Mouse (Mus musculus) spleen, embryonic (tissue): Measurements from ENCODE around the gene Ofd1.

Experiments
- CTCF ChIA-PET: fragments of 350-600 bp; sonication (Branson Sonifier 250); formaldehyde crosslinking; loops from one replicate; lab custom pipeline; 2022; lab: Charles Lee

Ofd1 gene

DNA sequence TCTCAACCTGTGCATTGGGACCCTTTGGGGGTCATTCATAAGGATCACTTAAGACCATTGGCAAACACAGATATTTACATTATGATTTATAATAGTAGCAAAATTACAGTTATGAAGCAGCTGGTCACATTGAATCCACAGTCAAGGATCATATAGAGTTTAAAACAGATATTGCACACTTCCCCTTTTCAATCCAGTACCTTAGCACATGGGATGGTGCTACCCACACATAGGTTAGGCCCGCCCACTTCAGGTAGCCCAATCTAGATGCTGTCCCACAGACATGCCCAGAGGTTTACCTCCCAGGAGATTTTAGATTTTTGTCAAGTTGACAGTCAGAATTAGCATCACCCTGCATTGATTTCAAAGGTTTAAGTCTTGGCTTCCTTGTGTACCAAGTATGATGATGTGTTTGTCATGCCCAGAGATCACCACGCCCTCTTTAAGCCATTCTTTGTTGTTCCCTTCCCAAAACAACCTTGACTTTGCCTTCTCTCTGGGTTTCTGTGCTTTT is 80.5 kb downstream of the Ofd1 start:
- CTCF ChIA-PET: no interaction called here

GRCm38 (mm10) chrX:166358955-166359354 is 81.5 kb downstream of the Ofd1 start:
- CTCF ChIA-PET: no interaction called here

GRCm38 (mm10) chrX:166356276-166356675 is 84.2 kb downstream of the Ofd1 start:
- CTCF ChIA-PET: no interaction called here

GRCm38 (mm10) chrX:166354913-166355312 is 85.6 kb downstream of the Ofd1 start:
- CTCF ChIA-PET: no interaction called here

GRCm38 (mm10) chrX:166353412-166353811 is 87.1 kb downstream of the Ofd1 start:
- CTCF ChIA-PET: no interaction called here

DNA sequence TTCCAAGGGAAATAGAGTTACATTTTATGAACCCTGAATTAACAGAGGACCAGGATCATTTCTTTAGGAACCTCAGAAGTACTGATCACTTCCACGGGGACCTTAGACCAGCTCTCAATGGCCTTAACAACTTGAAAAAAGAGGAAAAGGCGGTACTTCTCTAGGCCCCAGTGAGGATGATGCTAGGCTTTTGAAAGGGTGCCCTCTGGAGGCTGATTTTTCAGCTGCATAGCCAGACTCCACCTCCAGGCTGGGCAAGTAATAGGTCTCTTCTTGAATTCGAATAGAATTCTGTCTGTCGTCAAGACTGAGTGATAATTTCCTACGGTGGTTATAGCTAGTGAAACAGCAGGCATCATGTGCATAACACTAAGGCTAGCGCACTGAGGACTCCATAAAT is 88.7 kb downstream of the Ofd1 start:
- CTCF ChIA-PET: interaction anchor here (0.6 kb wide), 1 partner anchor 1022 kb away, joined by 4 read pairs; no protein-coding TSS in a partner anchor

DNA sequence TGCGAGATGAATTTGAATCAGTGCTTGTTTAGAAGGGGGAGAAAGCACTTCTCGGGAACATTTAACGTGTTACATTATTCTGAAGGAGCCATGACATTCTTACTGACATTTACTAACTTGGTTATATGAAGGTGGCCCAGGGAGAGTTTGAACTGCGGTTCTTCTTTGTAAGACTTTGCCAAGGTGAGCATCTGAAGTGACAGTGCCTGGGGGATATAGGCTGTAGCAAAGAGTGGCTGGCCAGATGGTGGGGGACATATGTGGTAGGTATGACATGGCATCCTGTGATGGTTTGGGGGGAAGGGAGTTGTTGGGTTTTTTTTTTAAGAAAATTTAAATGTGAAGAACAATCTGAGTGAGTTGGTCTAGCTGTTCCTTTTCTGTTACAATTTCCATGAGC is 91.9 kb downstream of the Ofd1 start:
- CTCF ChIA-PET: no interaction called here

DNA sequence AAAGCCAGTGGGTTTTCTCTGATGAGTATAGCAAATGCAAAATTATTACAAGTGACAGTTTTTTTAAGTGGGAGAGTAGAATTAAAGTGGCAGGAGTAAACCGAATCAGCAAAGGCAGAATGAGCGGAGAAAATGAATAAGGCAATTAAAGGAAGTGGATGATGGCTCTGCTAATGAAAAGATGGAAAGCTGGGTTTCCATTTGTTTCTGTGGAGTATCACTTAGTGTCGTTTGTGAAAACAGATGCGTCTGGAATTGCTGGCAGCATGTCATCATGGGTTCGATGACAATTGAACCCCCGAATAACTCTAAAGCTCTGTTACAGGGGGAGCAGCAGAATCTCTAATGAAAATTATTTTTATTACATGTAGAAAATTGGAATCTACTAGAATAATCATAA is 92.4 kb downstream of the Ofd1 start:
- CTCF ChIA-PET: no interaction called here

DNA sequence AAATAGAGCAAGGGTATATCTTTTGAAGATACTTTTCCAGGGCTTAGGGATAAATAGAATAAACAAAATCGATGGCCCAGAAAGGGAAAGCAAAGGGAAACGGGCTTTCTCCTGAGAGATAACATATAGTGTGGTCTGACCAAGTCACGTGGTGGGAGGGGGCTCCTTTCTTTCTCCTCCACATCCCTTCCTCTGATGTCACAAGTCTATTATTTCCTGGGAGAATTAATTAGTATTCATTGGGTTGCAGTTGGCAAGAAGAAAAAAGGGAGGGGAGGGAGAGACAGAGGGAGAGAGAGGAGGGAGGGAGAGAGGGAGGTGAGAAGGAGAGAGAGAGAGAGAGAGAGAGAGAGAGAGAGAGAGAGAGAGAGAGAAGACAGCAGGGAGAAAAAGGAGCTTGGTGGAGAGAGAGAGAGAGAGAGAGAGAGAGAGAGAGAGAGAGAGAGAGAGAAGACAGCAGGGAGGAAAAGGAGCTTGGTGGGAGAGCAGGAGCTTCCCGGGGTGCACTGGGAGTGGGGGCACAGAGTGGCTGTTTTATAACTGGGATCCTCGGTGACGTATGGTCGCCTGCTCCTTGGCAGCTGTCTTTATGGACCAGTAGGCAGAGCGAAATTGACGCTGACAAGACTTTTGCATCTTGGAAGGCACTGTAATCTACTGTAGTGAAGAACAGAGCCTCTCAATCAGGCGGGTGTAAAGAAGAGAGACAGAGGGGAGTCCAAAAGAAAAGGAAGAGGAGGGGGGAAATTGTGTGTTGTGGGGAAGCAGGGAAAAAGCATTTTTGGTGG is 96.1 kb downstream of the Ofd1 start:
- CTCF ChIA-PET: interaction anchor here (0.6 kb wide), 1 partner anchor 199 kb away, joined by 3 read pairs; no protein-coding TSS in a partner anchor

DNA sequence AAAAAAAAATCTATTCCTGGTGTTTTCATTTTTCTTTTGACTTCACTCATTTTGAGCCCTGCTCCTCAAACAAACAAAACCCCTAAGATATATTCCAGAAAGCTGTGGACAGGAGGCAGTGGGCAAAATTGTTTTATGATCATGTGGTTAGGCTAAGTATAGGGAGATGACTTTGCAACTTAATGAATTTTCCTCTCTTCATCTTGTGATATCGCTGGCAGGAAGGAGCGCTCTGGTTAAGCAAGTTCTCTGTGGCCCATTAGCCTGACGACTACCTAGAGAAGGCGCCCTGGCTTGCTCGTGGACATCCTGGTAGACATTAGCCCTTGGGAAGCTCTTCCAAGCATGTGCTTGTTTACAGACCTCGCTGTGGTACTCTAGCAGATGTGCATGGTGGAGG is 98.7 kb downstream of the Ofd1 start:
- CTCF ChIA-PET: no interaction called here
